Mouse (Mus musculus) MEL (cell line): ENCODE measurements around the gene Naa40.

Experiments used
- CTCF ChIP-seq, 3 experiments: IDR thresholded peaks in 2 of 3; conservative IDR thresholded peaks in 1 of 3; 2 replicates each; pipeline ENCODE4 v1.5.1; 2011 to 2012; ENCODE audit warnings: low read length in 3 of 3, low read depth in 2 of 3, mild to moderate bottlenecking in 2 of 3, improper control_type of control experiment in 1 of 3, inconsistent platforms in 1 of 3, mixed read lengths in 1 of 3, moderate library complexity in 1 of 3; ENCODE audit not compliant: control insufficient read depth in 1 of 3, insufficient read depth in 1 of 3, poor library complexity in 1 of 3, severe bottlenecking in 1 of 3
- ETS1 ChIP-seq: IDR thresholded peaks from 2 replicates; pipeline ENCODE4 v1.6.1; 2012; ENCODE audit warnings: low read depth, mild to moderate bottlenecking, inconsistent platforms, low read length, improper control_type of control experiment, moderate library complexity
- MXI1 ChIP-seq: IDR thresholded peaks from 2 replicates; pipeline ENCODE4 v1.6.1; 2011; ENCODE audit warnings: mild to moderate bottlenecking, low read depth, low read length, improper control_type of control experiment
- NRF1 ChIP-seq: IDR thresholded peaks from 2 replicates; pipeline ENCODE4 v1.6.1; 2014; ENCODE audit warnings: low read depth, mild to moderate bottlenecking, inconsistent platforms, low read length, improper control_type of control experiment, moderate library complexity; ENCODE audit not compliant: poor library complexity, insufficient read depth, severe bottlenecking
- POLR2A ChIP-seq, 2 experiments: IDR thresholded peaks; 2 replicates each; pipeline ENCODE4 v1.6.1; 2011 to 2012; ENCODE audit warnings: low read length in 2 of 2, mild to moderate bottlenecking in 2 of 2, control low read depth in 1 of 2, improper control_type of control experiment in 1 of 2, low read depth in 1 of 2, moderate library complexity in 1 of 2; ENCODE audit not compliant: control insufficient read depth in 1 of 2, insufficient read depth in 1 of 2, poor library complexity in 1 of 2
- USF1 ChIP-seq: IDR thresholded peaks from 2 replicates; pipeline ENCODE4 v1.6.1; 2014; ENCODE audit warnings: low read depth, mild to moderate bottlenecking, inconsistent platforms, low read length, improper control_type of control experiment, moderate library complexity

DNA sequence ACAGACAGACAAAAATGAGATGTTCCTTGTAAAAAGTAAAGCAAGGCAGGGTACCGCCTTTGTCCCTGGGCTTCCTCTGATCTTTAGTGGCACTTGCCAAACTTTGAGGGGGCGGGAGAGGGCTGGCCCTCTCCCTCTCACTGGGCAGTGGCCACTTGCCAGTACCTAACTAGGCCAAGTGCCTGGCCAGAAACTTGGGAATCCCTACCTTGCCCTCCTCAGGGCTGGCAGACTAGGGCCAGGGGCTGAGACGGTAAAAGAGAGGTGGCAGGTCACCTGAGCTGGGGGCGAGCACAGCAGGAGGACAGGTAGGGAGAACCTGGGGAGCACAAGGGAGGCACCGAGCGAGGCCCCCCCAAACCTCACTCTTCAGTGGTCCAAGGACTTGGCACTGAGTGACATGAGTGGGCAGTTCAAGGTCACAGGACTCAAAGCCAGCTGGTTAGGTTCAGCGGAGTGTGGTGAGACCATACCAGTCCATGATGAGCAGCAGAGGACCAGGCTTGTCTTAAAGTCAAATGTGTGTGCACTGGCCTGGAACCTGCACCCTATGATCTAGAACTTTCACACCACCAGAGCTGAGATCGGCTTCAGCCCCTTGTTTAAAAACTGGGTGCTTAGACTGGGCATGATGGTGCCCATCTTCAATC, 60.1 kb downstream of the Naa40 start:
- TF ChIP-seq NRF1 (no peak), CTCF (IDR thresholded peaks at IDR 0.05 in 2 of 3, conservative IDR thresholded peaks at IDR 0.05 in 1 of 3; ENCODE audit: control insufficient read depth in 1 of 3, insufficient read depth in 1 of 3, low read depth in 2 of 3, low read length in 3 of 3, poor library complexity in 1 of 3, severe bottlenecking in 1 of 3) (no peak), USF1 (no peak), POLR2A (IDR thresholded peaks at IDR 0.05; ENCODE audit: control insufficient read depth in 1 of 2, insufficient read depth in 1 of 2, low read depth in 1 of 2, low read length in 2 of 2, poor library complexity in 1 of 2) (no peak), MXI1 (no peak), ETS1 (no peak)
